Mouse (Mus musculus) CD4-positive, CD25-positive, alpha-beta regulatory T cell (primary cell): Measurements from ENCODE around the gene Ube2a. TPM values are rescaled to one million over a fixed set of nuclear protein-coding genes. Genes with fewer than 3 reads are reported as not detected.

Source experiments
- polyA plus RNA-seq: library from polyadenylated mRNA; unstranded; fragments of 100-300 nt; shearing (Covaris generic); gene quantifications from one replicate; pipeline ENCODE4 v1.2.1, GENCODE M21; 2017

Gene Ube2a
- polyA plus RNA-seq, result 108 TPM

DNA sequence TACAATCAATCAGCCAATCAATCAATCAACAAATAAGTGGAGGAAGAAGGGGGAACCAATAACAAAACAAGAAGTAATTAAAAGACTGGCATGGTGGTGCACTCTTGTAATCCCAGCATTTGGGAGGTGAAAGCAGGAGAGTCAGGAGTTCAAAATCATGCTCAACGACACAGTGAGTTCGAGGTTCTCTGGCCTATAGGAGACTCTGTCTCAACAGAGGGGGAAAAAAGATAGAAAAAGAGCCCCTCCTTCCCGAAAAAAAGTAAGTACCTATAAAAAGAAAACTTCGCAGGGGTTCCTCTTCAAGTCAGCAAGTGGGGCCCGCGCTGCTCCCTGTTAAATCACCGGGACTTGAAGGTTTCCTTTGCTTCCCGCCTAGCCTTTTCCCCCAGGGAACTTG is at the start of gene Ube2a, which contains the start of gene C330007P06Rik:
Ube2a (plus strand) TSS at position 136 of the 400 bp plus-strand sequence.
C330007P06Rik (minus strand) TSS at position 347 of the 400 bp plus-strand sequence.

DNA sequence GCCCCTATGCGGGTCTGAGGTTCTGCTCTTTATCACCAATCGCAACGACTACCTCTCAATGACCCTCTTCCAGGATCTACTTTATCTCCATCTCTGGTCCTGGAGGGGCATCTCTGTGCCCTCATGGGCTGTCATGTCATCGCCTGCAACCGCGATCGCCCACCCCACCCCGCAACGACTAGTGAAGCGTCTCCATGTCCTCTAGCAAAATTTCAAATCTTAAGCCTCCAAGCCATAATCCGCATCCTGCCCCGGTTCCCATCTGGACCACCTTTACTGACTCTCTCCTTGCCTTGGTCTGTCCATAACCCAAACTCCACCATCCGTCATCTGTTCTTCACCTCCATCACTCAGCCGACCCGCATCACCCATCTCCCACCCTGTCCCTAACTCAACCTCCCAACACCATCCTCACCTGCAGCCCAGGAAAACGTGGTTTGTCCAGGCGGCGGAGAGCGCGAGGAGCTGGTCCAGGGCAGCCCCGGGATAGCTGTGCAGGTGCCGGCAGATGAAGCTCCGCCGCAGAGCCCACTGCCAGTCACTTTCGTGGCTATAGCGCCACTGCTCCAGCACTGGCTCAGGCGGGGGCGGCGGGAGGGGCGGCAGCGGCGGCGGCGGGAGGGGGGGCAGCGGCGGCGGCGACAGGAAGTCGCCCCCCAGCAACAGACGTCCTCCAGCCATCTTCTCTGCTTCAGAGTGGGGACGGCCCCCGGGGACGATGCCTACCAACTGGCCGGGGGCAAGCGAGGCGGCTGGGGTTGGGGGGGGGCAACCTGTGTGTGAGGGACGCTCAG is 28.8 kb downstream of the Ube2a start, which contains the start of gene Nkrf:
Nkrf (minus strand) TSS at position 579 of the 794 bp plus-strand sequence.

Other genes starting within 250 kb of the Ube2a start
- 1.0 TPM for gene Akap17b, start 228.5 kb upstream of the Ube2a start, polyA plus RNA-seq
- gene Slc25a43, start 130.2 kb upstream of the Ube2a start, polyA plus RNA-seq, result 0.50 TPM
- gene Slc25a5, start 78.2 kb upstream of the Ube2a start, polyA plus RNA-seq, result 685 TPM
- gene C330007P06Rik, start 211 bp downstream of the Ube2a start, polyA plus RNA-seq, result 26.2 TPM
- gene Nkrf, start 29.0 kb downstream of the Ube2a start, polyA plus RNA-seq, result 2.1 TPM
- gene Sept6, start 117.9 kb downstream of the Ube2a start, polyA plus RNA-seq, result 115 TPM
- not detected for gene Sowahd, start 174.9 kb downstream of the Ube2a start, polyA plus RNA-seq
- 449 TPM for gene Rpl39, start 211.5 kb downstream of the Ube2a start, polyA plus RNA-seq
- gene Upf3b, start 236.4 kb downstream of the Ube2a start, polyA plus RNA-seq, result 19.7 TPM